Mouse (Mus musculus): ENCODE measurements around the gene Tns3. TPM values are rescaled to one million over a fixed set of nuclear protein-coding genes. Genes with fewer than 3 reads are reported as not detected.

Tns3 gene
- total and polyA plus RNA-seq, 3 experiments, result not detected

DNA sequence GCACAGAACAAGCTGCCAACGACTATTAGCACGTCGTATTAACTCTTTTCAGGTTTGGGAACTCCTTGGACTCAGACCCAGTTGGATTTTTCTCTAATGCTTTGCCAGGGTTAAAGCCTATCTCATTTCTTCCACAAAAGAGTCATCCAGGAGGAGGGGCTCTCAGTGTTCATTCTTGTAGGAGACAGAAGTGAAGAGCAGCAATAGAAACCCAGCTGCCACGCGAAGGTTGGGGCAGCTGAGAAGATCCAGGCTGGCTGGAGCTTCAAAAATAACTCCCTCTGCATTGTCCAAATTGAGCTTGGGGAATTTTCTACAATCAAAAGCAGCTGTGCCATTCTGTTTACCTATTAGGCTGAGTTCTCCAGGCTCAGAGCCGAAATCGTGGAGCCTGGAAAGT lies 16.3 kb upstream of the Tns3 start:
- no peak overlapping the region for H3K9ac ChIP-seq (ENCODE audit: control insufficient read depth, low read depth, low read length, poor library complexity, severe bottlenecking)
- no peak overlapping the region for H3K27ac ChIP-seq (ENCODE audit: control insufficient read depth, low read depth, low read length)
- H3K4me3 ChIP-seq (ENCODE audit: control insufficient read depth in 1 of 2, insufficient read depth in 1 of 2, low read depth in 2 of 2, low read length in 2 of 2), result no peak overlapping the region
- H3K79me2 ChIP-seq (ENCODE audit: control insufficient read depth, insufficient read depth, low read length, poor library complexity), result no peaks in the 10 kb centered on the region
- H3K4me1 ChIP-seq (ENCODE audit: control insufficient read depth in 1 of 2, insufficient read depth in 2 of 2, low read length in 2 of 2), result no peaks in the 10 kb centered on the region
- DNase-seq (ENCODE audit: low read depth, low spot score), result no peak
- H3K36me3 ChIP-seq (ENCODE audit: control insufficient read depth in 1 of 2, insufficient read depth in 2 of 2, low read length in 2 of 2), result no peaks in the 10 kb centered on the region
- TF ChIP-seq KAT2A (conservative IDR thresholded peaks at IDR 0.05; ENCODE audit: low read depth, low read length), result no peak
- TF ChIP-seq RCOR1 (IDR thresholded peaks at IDR 0.05; ENCODE audit: low read depth, low read length), result no peak
- no peak for TF ChIP-seq MXI1 (IDR thresholded peaks at IDR 0.05; ENCODE audit: low read depth, low read length)
- TF ChIP-seq ZC3H11A (IDR thresholded peaks at IDR 0.05; ENCODE audit: low read depth, low read length), result no peak
- TF ChIP-seq ZMIZ1 (IDR thresholded peaks at IDR 0.05; ENCODE audit: low read depth, low read length), result no peak
- TF ChIP-seq NRF1 (IDR thresholded peaks at IDR 0.05; ENCODE audit: insufficient read depth, low read depth, low read length, poor library complexity, severe bottlenecking), result no peak
- no peak for TF ChIP-seq TBP (IDR thresholded peaks at IDR 0.05; ENCODE audit: low read depth, low read length)
- no peaks in the 10 kb centered on the region for H3K9me3 ChIP-seq (replicated peaks; ENCODE audit: insufficient read depth, low read length)
- H3K27me3 ChIP-seq (ENCODE audit: control insufficient read depth in 1 of 2, insufficient read depth in 2 of 2, low read length in 2 of 2), result no peaks in the 10 kb centered on the region

DNA sequence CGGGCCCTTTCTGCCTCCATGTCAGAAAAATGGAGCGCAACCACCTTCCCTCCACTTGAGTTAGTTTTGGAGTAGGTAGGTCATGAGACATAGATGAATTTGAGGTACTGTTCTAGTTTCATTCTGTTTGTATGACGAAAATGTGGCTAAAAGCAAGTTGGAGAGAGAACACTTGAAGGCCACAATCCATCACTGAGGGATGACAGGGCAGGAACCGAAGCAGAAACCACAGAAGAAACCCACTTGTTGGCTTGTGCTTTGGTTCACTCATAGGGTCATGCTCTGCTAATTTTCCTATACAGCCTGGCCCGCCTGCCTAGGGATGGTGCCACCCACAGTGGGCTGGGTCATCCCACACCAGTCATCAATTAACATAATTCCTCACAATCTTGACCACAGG lies 14.9 kb upstream of the Tns3 start:
- no peak overlapping the region for H3K9ac ChIP-seq (ENCODE audit: control insufficient read depth, low read depth, low read length, poor library complexity, severe bottlenecking)
- H3K27me3 ChIP-seq (ENCODE audit: control insufficient read depth in 1 of 2, insufficient read depth in 2 of 2, low read length in 2 of 2), result no peaks in the 10 kb centered on the region
- no peaks in the 10 kb centered on the region for H3K36me3 ChIP-seq (ENCODE audit: control insufficient read depth in 1 of 2, insufficient read depth in 2 of 2, low read length in 2 of 2)
- DNase-seq (ENCODE audit: low read depth, low spot score), result no peak
- H3K4me1 ChIP-seq (ENCODE audit: control insufficient read depth in 1 of 2, insufficient read depth in 2 of 2, low read length in 2 of 2), result no peaks in the 10 kb centered on the region
- H3K4me3 ChIP-seq (ENCODE audit: control insufficient read depth in 1 of 2, insufficient read depth in 1 of 2, low read depth in 2 of 2, low read length in 2 of 2), result no peak overlapping the region
- H3K79me2 ChIP-seq (ENCODE audit: control insufficient read depth, insufficient read depth, low read length, poor library complexity), result no peaks in the 10 kb centered on the region
- no peak overlapping the region for H3K27ac ChIP-seq (ENCODE audit: control insufficient read depth, low read depth, low read length)
- TF ChIP-seq CHD1 (IDR thresholded peaks at IDR 0.05; ENCODE audit: low read depth, low read length) (no peak), ZKSCAN1 (IDR thresholded peaks at IDR 0.05; ENCODE audit: low read depth, low read length) (no peak), MAFK (IDR thresholded peaks at IDR 0.05; ENCODE audit: borderline replicate concordance, low read depth, low read length) (no peak), POLR2AphosphoS5 (IDR thresholded peaks at IDR 0.05; ENCODE audit: borderline replicate concordance, low read depth, low read length) (no peak), USF2 (IDR thresholded peaks at IDR 0.05; ENCODE audit: borderline replicate concordance in 1 of 2, insufficient read depth in 1 of 2, low read depth in 1 of 2, low read length in 2 of 2) (no peak), POLR2A (IDR thresholded peaks at IDR 0.05; ENCODE audit: control insufficient read depth in 1 of 2, insufficient read depth in 1 of 2, low read depth in 1 of 2, low read length in 2 of 2, poor library complexity in 1 of 2) (no peak), NRF1 (IDR thresholded peaks at IDR 0.05; ENCODE audit: insufficient read depth, low read depth, low read length, poor library complexity, severe bottlenecking) (no peak), POLR2AphosphoS2 (IDR thresholded peaks at IDR 0.05; ENCODE audit: low read length) (no peak)
- no peaks in the 10 kb centered on the region for H3K9me3 ChIP-seq (replicated peaks; ENCODE audit: insufficient read depth, low read length)

All from MEL (cell line).